Mouse (Mus musculus) frontal cortex, postnatal 36 days (tissue): ENCODE results near the gene Ppp2r3a.
A peak's percentile ranks its signal among the peaks of the same experiment; 100 is the strongest.

Source experiments
- DNase-seq, 2 experiments: peaks; one replicate each; pipeline ENCODE4 v3.0.0; 2022; ENCODE audit warnings: low spot score in 2 of 2

The Ppp2r3a gene

GRCm38 (mm10) chr9:101251644-101252337 lies at the start of gene Ppp2r3a:
Gene Ppp2r3a, minus strand, starts transcription at chr9:101251795.
- DNase-seq, result peak; percentile 95 to 98

DNA sequence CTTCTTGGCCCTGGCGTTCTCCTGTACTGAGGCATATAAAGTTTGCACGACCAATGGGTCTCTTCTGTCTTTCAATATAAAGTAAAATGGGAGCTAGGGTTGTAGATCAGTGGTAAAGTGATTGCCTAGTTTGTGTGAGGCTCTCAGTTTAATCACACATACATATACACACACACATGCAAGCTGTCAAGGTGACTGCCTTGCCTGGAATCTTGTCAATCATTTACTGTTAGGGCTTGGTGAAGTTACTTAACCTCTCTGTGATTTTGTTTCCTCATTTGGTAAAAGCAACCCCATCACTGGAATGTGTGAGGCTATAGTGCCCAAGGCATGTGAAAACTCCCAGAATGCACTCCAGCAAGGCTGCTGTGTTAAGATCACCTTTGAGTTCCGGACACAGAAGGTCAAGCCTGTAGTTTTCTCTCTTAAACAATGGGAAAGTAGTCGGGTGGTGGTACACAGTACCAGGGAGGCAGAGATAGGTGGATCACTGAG lies 48.9 kb upstream of the Ppp2r3a start:
- no peak for DNase-seq

- no peak for DNase-seq
Observed at GRCm38 (mm10) chr9:101291676-101292660, 40.4 kb upstream of the Ppp2r3a start.

DNA sequence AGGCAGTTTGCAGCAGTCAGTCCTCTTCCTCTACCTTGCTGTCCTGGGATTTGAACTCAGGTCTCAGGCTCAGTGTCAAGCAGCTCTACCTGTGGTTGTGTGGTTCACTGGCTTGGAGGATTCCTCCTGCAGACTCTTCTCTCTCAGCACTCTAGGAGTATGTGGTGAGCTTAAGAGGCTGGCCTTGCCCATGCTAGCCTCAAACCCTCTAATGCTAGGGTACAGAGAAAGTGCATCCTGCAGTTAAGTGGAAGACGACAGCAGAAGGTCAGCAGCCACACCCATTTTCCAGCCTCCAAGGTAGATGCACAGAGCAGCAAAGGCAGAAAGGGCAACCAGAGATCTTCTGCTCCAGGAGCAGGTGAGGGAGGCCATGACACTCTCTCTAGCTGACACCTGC lies 39.3 kb upstream of the Ppp2r3a start:
- DNase-seq, result no peak

GRCm38 (mm10) chr9:101289750-101290149 lies 38.2 kb upstream of the Ppp2r3a start:
- DNase-seq, result no peak

DNA sequence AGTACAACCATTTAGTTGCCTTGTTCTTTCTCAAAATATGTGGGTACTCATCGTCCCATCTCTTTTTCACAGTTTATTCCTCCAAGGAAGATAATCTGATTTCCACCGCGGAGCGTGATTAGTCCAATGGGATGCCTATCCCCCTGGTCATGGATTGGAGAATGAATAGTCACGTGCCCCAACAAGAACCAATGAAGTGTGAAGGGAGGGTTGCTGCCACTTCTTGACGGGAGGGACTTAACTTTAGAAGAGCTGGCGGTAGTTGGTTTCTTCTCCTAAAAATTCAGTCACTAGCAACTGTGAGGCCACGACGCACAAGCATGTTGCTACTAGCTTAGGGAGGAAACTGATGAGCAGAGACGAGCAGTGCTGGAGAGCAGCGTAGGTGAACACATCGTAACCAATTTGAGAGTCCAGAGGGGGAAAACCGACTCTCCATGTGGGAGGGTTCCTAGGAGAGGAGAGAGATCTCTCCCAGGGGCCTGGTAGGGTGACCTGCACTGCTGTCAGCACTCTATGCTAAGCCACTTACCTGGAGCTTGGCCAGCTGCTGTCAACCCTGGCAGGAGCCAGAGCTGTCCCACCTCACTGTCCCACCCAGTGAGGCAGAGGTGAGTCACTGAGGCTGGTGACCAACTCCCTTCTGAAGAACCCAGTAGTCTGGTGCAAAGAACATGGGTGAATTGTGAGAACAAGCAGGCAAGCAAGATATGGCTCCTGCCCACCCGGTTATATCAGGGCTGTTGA lies 37.5 kb upstream of the Ppp2r3a start:
- no peak for DNase-seq

DNA sequence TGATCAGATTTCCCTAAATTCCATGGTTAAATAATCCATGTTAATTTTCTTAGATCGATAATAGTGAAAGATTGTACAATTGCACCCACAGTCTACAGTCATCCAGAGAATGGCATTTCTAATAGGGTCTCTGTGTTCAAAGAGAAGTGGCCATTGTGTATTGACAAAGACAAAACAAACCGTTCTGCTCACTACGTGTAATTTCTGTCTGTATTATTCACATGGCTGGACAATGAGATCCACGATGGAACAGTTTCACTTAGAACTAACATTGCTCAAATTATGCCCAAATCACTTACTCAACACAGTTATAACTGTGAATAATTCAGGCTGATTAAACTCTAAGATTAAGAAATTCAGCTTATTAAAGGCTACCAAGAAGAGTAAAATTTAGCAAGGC lies 35.2 kb upstream of the Ppp2r3a start:
- no peak for DNase-seq

DNA sequence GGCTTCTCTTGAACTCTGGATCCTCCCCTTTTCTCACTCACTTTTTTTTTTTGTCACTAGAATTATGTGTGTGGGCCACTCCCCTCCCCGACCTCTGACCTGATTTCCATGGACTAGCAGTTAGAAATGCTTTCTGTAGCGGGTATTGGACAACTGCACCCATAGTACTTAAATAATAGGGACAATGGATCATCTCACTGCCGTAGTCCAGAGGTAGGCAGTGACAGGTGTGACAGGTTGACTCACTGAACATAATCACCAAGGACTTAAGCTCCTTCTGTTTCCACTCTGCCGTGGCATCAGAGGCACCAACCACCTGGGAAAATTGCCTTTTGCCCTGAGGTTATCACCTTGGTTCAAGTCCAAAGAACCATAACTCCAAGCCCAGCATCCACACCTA lies 32.5 kb upstream of the Ppp2r3a start:
- no peak for DNase-seq

GRCm38 (mm10) chr9:101282651-101283050 lies 31.1 kb upstream of the Ppp2r3a start:
- no peak for DNase-seq

DNA sequence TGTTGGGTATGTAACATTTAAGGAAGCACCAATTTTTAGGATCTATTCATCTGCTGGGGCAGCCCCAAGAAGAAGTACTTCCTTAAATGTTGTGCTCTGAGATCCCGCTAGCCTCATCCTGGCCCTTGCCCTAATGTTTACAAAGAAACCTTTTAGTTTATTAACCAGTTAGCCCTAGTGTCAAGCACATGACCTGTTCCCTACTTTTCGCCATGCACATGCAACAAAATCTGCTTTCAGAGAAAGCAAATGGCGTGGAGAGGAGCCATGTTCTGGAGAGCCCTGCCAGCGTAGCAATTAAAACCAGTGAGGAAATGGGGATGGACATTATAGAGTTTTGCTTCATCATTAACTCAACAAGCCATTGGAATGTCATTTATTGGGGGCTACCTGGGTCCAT lies 30.3 kb upstream of the Ppp2r3a start:
- no peak for DNase-seq

- DNase-seq, result no peak
Observed at GRCm38 (mm10) chr9:101281326-101281725, 29.7 kb upstream of the Ppp2r3a start.

DNA sequence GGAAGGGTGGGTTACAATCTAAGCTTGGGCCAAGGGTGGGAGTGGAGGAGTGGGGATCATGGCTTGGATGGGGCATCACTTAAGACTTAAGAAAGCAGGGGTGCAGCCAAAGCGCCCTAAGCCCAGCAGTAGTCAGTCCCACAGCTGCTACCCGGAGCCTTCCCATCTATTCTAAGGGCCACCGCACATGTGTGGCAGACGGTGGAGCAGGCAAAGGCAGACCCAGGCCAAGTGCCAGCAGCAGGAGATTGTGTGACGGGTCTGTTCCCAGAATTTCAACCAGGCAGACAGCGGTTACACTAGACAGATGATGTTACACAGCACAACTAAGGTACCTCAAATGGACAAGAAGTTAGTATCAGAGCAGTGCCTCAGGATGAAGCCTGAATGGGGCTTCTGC lies 29.3 kb upstream of the Ppp2r3a start:
- no peak for DNase-seq

DNA sequence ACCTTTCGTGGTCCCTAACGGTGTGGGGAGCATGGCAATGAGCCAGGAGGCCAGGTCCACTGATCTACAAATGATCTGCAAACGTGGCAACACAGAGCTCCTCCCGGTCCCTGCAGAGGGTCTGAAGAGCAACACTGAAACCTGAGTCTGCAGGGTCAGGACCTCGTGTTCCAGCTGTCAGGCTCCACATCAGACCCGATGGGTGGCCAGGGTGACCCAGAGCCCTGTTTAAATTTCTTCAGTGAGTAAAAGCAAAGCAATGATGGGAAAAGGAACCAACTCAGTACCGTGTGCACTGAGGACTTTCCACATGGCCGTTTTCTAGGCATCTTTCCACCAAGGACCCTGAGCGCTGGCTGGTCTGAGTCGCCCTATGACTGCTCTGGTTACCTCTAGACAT lies 28.6 kb upstream of the Ppp2r3a start:
- no peak for DNase-seq

DNA sequence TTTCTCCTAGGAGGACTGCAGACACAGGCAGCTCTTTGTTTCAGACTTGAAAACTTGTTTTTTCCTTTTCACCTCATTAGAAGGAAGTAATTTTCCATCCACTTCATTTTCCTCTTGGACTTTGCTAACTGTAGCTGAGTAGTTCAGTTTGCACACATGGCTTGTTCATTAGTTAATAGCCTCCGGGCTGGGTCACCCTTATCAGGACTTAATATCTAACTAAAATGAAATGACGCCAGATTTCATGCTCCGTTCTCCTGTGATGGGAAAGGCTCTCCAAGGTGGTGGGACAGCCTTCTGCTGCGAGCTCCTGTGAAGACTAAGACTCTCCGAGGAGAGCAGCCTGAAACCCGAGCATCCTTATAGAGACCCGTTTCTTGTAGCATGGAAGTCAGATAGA lies 21.1 kb upstream of the Ppp2r3a start:
- DNase-seq, result no peak

DNA sequence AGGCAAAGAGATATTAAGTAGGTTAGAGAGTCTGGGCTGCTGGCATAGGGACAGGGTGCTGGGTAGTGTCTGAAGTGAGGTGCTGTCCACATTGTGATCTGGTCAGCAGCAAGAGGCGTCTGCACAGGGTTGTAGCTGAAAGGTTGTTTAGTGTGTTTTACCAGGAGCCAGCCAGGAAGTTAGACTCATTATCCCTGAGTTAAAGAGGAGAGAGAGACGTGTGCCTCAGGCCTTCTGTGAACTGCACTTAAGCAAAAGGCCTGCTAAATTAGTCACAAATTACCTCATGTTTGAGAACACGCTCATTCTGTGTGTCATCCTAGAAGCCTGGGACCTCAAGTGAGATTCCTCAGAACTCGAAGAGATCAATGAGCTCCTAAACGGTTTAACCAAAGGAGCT lies 18.4 kb upstream of the Ppp2r3a start:
- DNase-seq, result no peak

DNA sequence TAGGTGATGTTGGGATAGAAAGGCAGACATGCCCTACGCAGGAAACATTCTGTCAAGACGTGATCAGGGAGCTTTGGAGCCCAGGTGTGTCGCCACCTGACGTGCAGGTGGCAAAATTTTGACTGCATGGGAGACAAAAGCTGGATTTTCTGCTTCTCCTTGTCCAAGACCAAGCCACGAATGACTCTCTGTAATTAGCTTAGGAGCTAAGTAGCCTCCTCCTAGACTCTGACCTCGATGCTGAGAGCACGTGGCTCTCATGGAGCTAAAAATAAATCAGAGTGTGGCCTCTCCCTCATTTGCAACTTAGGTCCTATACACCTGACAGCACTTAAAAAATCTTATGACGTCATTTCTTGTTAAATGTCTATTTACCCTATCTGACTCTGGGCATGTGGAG lies 14.4 kb upstream of the Ppp2r3a start:
- no peak for DNase-seq

GRCm38 (mm10) chr9:101265546-101265945 lies 14.0 kb upstream of the Ppp2r3a start:
- DNase-seq, result peak; percentile 40 to 46

- no peak for DNase-seq
Observed at GRCm38 (mm10) chr9:101262815-101263214, 11.2 kb upstream of the Ppp2r3a start.

DNA sequence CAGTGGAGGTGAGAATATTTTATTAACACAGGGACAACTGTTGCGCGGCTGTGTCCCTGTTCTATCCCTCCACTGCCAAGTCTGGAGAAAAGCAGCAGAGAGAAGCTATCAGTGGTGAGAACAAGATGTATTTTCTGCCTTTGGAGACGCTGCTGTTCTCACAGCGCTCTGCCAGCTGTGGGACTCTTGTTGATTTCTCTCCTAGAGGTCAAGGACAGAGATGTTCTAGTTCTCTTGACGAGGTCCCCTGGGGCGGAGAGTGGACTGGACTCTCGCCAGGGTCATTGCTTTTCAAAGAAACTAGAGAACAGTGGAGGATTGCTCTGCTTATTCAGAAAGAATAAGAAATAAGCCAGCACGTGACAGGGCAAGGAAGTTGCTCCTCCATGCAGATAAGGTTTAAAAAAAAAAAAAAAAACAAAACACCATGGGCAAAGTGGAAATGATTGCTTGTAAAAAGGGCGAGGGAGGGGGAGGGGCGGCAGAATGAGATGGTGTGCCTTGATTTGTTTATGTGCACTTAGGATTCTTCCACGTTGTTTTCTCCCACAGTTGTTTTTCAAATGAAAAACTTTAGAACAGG lies 10.5 kb upstream of the Ppp2r3a start:
- DNase-seq, result peak in 1 of 2 experiments; percentile 7

GRCm38 (mm10) chr9:101261443-101261842 lies 9.8 kb upstream of the Ppp2r3a start:
- DNase-seq, result no peak

GRCm38 (mm10) chr9:101253136-101253535 lies 1.5 kb upstream of the Ppp2r3a start:
- DNase-seq, result no peak

- DNase-seq, result no peak
Observed at GRCm38 (mm10) chr9:101252541-101252940, 946 bp upstream of the Ppp2r3a start.
